Mouse (Mus musculus): ENCODE measurements around the gene Wfdc9. TPM values are rescaled to one million over a fixed set of nuclear protein-coding genes. Genes with fewer than 3 reads are reported as not detected.

The Wfdc9 gene
- polyA plus RNA-seq (2012; rRNA removed) = not detected in 2 replicates

DNA sequence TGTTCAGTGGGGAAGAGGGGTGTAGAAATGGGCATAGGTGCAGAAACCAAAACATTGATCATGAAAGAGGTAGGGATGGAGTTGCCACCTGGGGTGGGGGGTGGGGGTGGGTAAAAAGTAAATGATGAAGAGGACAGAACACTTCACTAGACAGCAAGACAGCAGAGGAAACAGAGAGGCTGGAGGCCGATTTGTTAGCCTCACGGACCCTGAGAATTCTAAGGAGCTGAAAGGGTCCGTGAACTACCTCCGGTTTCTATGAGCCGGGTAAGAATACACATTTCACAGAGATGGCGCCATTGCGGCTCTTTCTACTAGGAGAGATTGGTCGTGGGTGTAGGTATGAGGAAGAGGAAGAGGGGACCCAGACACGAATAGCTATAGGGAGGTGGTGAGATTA lies at the start of gene Wfdc9:
Wfdc9 (minus strand) TSS at position 101 of the 400 bp plus-strand sequence.
- no peak for DNase-seq
- TF ChIP-seq POLR2A (IDR thresholded peaks at IDR 0.05; ENCODE audit: borderline replicate concordance, insufficient read depth, low read length) (no peak), CTCF (IDR thresholded peaks at IDR 0.05; ENCODE audit: borderline replicate concordance, insufficient read depth, low read depth, low read length) (no peak)
- WGBS = 79% methylated on average over 9 of the region's 9 CpGs

DNA sequence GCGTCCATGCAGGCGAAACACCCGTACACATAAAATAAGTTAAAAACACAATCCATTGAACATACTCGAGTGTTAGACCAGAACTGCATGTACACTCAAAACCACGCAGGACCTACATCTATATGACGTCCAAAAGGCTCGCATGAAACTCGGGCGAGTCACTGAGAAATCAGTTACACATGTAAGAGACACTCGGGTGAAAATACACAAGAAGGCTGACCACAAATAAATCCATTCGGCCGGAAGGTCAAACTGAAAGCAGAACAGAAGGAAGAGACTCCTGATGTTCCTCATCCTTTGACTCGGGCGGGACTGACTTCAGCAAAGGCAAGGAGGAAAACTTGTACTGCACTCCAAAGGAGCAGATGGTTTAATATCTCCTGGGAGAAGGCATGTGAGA lies 49.6 kb upstream of the Wfdc9 start:
- H3K27me3 ChIP-seq (ENCODE audit: control insufficient read depth, insufficient read depth, low read length) = no peaks in the 10 kb centered on the region
- no peak for DNase-seq
- no peak overlapping the region for H3K27ac ChIP-seq (ENCODE audit: insufficient read depth, low read length)
- no peak overlapping the region for H3K4me3 ChIP-seq (replicated peaks; ENCODE audit: insufficient read depth, low read depth, low read length)
- no peaks in the 10 kb centered on the region for H3K4me1 ChIP-seq (ENCODE audit: control insufficient read depth, insufficient read depth, low read length)
- 88% methylated on average over 14 of the region's 14 CpGs for WGBS
- TF ChIP-seq POLR2A (IDR thresholded peaks at IDR 0.05; ENCODE audit: borderline replicate concordance, insufficient read depth, low read length) = no peak
- no peak for TF ChIP-seq CTCF (IDR thresholded peaks at IDR 0.05; ENCODE audit: borderline replicate concordance, insufficient read depth, low read depth, low read length)

More for the DNA sequence above, at the start of gene Wfdc9:
- no peak within 1 kb of the TSS for H3K27ac ChIP-seq (ENCODE audit: insufficient read depth, low read length)
- H3K4me3 ChIP-seq (replicated peaks; ENCODE audit: insufficient read depth, low read depth, low read length) = no peak within 1 kb of the TSS
- no peaks in the 10 kb centered on the region for H3K4me1 ChIP-seq (ENCODE audit: control insufficient read depth, insufficient read depth, low read length)
- H3K27me3 ChIP-seq (ENCODE audit: control insufficient read depth, insufficient read depth, low read length) = no peaks in the 10 kb centered on the region

DNA sequence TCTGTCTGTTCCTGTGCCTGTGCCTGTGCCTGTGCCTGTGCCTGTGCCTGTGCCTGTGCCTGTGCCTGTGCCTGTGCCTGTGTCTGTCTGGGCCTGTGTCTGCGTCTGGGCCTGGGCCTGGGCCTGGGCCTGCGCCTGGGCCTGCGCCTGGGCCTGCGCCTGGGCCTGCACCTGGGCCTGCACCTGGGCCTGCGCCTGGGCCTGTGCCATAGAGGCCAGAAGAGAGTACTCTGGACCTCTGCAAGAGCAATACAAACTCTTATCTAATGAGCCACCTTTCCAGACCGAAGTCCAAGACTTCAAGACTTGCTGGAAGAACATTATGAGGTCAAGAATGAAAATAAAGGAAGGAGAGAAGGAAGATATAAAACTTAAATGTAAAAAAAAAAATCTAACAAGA lies 48.9 kb upstream of the Wfdc9 start:
- Histone ChIP-seq H3K27ac (ENCODE audit: insufficient read depth, low read length) (no peak overlapping the region), H3K4me3 (replicated peaks; ENCODE audit: insufficient read depth, low read depth, low read length) (no peak overlapping the region), H3K27me3 (ENCODE audit: control insufficient read depth, insufficient read depth, low read length) (no peaks in the 10 kb centered on the region), H3K4me1 (ENCODE audit: control insufficient read depth, insufficient read depth, low read length) (no peaks in the 10 kb centered on the region)
- no peak for DNase-seq
- no peak for TF ChIP-seq POLR2A (IDR thresholded peaks at IDR 0.05; ENCODE audit: borderline replicate concordance, insufficient read depth, low read length)
- TF ChIP-seq CTCF (IDR thresholded peaks at IDR 0.05; ENCODE audit: borderline replicate concordance, insufficient read depth, low read depth, low read length) = no peak
- 84% methylated on average over 6 of the region's 6 CpGs for WGBS

DNA sequence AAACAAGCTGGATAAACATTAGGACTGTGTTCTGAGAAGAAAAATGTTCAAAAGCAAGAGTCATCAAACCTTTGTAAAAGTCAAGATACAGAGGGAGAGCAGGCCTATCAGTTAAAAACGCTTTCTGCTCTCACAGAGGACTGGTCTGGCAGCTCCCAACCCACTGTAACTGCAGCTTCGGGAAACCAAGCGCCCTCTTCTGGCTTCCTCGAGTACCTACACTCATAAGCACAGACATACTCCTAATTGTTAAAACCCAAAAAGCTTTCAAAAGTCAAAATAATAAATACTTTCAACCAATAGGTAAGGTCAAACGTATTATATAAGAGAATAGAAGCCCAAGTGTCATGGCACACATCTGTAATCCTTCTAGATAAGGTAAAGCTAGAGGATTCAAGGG lies 47.9 kb upstream of the Wfdc9 start:
- TF ChIP-seq POLR2A (IDR thresholded peaks at IDR 0.05; ENCODE audit: borderline replicate concordance, insufficient read depth, low read length) (no peak), CTCF (IDR thresholded peaks at IDR 0.05; ENCODE audit: borderline replicate concordance, insufficient read depth, low read depth, low read length) (no peak)
- Histone ChIP-seq H3K4me3 (replicated peaks; ENCODE audit: insufficient read depth, low read depth, low read length) (no peak overlapping the region), H3K27ac (ENCODE audit: insufficient read depth, low read length) (no peak overlapping the region), H3K27me3 (ENCODE audit: control insufficient read depth, insufficient read depth, low read length) (no peaks in the 10 kb centered on the region), H3K4me1 (ENCODE audit: control insufficient read depth, insufficient read depth, low read length) (no peaks in the 10 kb centered on the region)
- no peak for DNase-seq
- WGBS = 73% methylated on average over 5 of the region's 5 CpGs

DNA sequence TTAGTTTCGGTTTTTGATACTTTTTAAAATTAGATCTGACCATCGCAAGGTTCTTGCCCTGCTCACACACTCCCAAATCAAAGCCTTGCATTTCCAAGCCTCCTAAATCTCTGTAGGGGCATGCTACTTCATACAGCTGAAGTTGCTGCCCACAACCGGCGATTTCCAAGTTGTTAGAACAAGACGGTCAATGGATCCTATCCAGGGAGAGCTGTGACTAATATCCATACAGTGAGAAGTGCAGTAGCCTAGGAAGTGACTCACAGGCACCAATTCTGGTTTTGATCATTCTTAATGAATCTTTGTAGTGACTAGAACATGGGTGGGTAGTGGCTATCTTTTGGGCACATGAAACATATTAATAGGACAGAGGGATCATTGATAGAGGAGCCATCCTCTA lies 45.4 kb upstream of the Wfdc9 start:
- Histone ChIP-seq H3K27ac (ENCODE audit: insufficient read depth, low read length) (no peak overlapping the region), H3K4me3 (replicated peaks; ENCODE audit: insufficient read depth, low read depth, low read length) (no peak overlapping the region), H3K4me1 (ENCODE audit: control insufficient read depth, insufficient read depth, low read length) (no peaks in the 10 kb centered on the region), H3K27me3 (ENCODE audit: control insufficient read depth, insufficient read depth, low read length) (no peaks in the 10 kb centered on the region)
- TF ChIP-seq CTCF (IDR thresholded peaks at IDR 0.05; ENCODE audit: borderline replicate concordance, insufficient read depth, low read depth, low read length) = no peak
- TF ChIP-seq POLR2A (IDR thresholded peaks at IDR 0.05; ENCODE audit: borderline replicate concordance, insufficient read depth, low read length) = no peak
- DNase-seq = no peak
- WGBS = 84% methylated on average over 5 of the region's 5 CpGs

DNA sequence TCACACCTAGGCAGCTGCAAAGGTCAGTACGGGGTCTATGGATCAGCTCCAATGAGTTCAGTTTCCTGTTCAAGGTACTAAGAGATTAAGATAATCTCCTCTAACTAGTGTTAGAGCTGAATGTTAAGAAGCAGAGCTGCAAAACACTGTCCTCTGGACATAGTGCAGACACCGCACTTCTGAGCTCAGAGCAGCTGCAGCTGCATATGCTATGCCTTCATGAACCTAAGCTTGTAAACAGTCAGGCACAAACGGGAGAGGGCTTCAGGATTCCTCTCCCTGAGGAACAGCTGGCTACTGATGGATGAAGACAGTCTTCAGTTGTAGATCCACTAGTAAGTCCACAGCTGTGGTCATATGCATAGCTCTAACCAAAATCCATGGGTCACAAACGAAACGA lies 44.6 kb upstream of the Wfdc9 start:
- no peak for DNase-seq
- no peak for TF ChIP-seq POLR2A (IDR thresholded peaks at IDR 0.05; ENCODE audit: borderline replicate concordance, insufficient read depth, low read length)
- no peak for TF ChIP-seq CTCF (IDR thresholded peaks at IDR 0.05; ENCODE audit: borderline replicate concordance, insufficient read depth, low read depth, low read length)
- 84% methylated on average over 5 of the region's 5 CpGs for WGBS
- no peaks in the 10 kb centered on the region for H3K4me1 ChIP-seq (ENCODE audit: control insufficient read depth, insufficient read depth, low read length)
- H3K27ac ChIP-seq (ENCODE audit: insufficient read depth, low read length) = no peak overlapping the region
- no peaks in the 10 kb centered on the region for H3K27me3 ChIP-seq (ENCODE audit: control insufficient read depth, insufficient read depth, low read length)
- no peak overlapping the region for H3K4me3 ChIP-seq (replicated peaks; ENCODE audit: insufficient read depth, low read depth, low read length)

DNA sequence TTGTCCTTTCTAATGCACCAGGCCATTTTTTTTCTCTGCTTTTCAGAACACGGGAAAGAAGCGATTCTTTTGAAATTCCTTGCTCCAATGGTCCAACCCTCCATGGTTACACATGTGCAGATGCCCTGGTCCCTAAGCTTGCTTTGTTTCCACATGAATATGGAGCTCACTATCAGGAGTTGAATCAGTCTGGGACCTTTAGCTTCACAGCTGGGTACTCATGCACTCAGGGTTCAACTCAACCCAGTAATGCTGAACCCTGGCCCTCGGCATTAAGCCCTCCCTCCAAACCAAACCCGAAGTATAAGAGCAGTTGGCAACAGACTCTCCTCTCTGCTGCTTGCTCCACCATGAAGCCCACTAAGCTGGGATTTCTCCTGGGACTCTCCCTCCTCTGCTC lies 41.8 kb upstream of the Wfdc9 start, which contains the start of gene Spint4:
Spint4 (plus strand) TSS at position 301 of the 400 bp plus-strand sequence.
- WGBS = 57% methylated on average over 4 of the region's 4 CpGs

DNA sequence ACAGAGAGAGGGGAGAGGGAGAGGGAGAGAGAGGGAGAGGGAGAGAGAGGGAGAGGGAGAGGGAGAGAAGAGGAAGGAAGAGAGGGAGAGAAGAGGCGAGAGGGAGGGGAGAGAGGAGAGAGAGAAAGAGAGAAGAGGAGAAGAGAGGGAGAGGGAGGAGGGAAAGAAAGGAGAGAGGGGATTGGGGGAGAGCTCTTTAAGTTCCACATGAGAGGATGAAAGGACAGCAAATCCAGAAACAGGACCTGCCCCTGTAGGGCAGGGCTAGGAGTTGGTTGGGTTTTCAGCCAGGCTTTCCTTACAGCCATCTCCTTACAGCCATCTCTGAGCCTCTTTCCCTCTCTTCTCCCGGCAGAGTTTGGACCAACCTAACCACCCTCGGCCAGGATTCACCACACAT lies 28.4 kb upstream of the Wfdc9 start, which contains the start of gene Wfdc13:
Wfdc13 (plus strand) TSS at position 301 of the 400 bp plus-strand sequence.
- Histone ChIP-seq H3K4me3 (replicated peaks; ENCODE audit: insufficient read depth, low read depth, low read length) (no peak within 1 kb of the TSS), H3K4me1 (ENCODE audit: control insufficient read depth, insufficient read depth, low read length) (no peaks in the 10 kb centered on the region), H3K27ac (ENCODE audit: insufficient read depth, low read length) (no peak within 1 kb of the TSS), H3K27me3 (ENCODE audit: control insufficient read depth, insufficient read depth, low read length) (no peaks in the 10 kb centered on the region)
- WGBS = 61% methylated on average over 3 of the region's 3 CpGs
- TF ChIP-seq CTCF (IDR thresholded peaks at IDR 0.05; ENCODE audit: borderline replicate concordance, insufficient read depth, low read depth, low read length) (no peak), POLR2A (IDR thresholded peaks at IDR 0.05; ENCODE audit: borderline replicate concordance, insufficient read depth, low read length) (no peak)
- DNase-seq = no peak

More for the DNA sequence above, 41.8 kb upstream of the Wfdc9 start, which contains the start of gene Spint4:
- TF ChIP-seq CTCF (IDR thresholded peaks at IDR 0.05; ENCODE audit: borderline replicate concordance, insufficient read depth, low read depth, low read length) = no peak
- no peak for TF ChIP-seq POLR2A (IDR thresholded peaks at IDR 0.05; ENCODE audit: borderline replicate concordance, insufficient read depth, low read length)
- DNase-seq = no peak
- no peaks in the 10 kb centered on the region for H3K27me3 ChIP-seq (ENCODE audit: control insufficient read depth, insufficient read depth, low read length)
- no peak within 1 kb of the TSS for H3K4me3 ChIP-seq (replicated peaks; ENCODE audit: insufficient read depth, low read depth, low read length)
- no peaks in the 10 kb centered on the region for H3K4me1 ChIP-seq (ENCODE audit: control insufficient read depth, insufficient read depth, low read length)
- 0 out of 2 replicates have a peak within 1 kb of the TSS, but pooled peaks have one; percentile 6 for H3K27ac ChIP-seq (ENCODE audit: insufficient read depth, low read length)

Measured in cerebellum, adult 2 months (tissue).